Mouse (Mus musculus): ENCODE data around the gene Far1.

Far1 gene

DNA sequence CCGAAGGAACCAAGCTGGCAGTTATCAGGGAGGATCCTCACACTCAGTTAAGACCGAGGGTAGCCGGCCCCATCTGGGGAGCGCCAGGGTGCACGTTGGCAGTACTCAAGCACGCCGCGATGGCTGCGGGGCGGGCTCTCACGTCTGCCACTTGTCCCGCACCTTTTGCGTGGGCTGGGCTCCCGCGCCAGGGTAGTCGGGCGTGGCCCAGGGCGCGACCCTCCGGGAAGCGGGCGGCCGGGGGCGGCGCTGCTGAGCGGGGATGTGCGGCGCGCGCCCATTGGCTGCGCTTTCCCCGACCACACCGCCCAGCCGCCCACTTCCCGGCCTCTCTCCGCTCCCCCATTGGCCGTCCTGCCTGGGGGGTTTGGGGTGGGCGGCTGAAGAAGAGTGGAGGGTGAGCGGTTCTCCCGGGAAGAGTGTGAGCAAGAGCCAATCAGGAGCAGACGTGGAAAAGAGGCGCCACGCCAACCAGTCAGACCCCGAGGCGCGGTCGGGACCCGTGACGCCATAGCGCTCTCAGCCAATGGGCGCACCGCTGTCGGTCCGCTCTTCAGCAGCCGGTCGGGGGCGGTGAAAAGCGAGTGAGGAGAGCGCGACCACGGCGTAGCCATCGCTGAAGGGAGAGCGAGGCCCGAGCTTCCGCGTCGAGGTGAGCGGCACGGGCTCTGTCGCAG is at the start of gene Far1:
Gene Far1, plus strand, starts transcription at position 549 of the 677 bp plus-strand sequence.
- DNase-seq, result peak; percentile 96

DNA sequence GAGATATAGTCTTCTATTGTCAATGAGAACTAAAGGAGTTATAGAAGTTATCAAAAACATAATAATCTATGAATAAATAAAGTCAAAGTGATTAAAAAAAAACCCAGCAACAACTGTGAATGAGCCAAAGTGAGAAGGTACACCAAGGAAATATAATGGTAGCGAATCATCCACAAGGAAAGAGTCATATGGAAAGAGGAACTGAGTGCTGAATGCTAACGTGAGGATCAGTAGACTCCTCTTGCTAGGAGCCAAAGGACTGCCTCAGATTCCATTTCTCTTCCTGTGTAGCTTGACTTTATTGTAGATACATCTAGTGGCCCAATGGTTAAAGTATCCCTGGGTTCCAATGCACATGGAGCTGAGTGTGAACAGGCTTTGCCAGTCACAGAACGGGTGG is 45.3 kb upstream of the Far1 start:
- no peak for DNase-seq

DNA sequence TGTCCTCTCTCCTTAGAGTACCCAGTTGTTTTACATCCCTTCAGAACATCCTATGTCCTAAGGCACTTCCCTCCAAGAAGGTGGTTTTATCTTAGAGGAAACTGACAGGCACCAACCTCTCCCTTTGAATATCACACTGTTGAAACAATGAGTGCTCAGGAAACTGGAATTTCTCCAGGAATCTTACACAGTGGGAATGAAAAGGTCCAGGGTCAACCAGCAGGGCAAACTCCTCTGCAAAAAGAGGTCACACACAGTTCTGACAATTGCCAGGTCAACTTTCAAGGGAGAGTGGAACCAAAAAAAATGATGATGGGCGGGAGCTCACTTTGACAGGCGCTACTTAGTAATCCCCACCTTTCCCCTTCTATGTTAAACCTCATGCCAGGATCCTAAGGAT is 43.0 kb upstream of the Far1 start:
- no peak for DNase-seq

GRCm38 (mm10) chr7:113471653-113472052 is 42.0 kb upstream of the Far1 start:
- DNase-seq, result no peak

DNA sequence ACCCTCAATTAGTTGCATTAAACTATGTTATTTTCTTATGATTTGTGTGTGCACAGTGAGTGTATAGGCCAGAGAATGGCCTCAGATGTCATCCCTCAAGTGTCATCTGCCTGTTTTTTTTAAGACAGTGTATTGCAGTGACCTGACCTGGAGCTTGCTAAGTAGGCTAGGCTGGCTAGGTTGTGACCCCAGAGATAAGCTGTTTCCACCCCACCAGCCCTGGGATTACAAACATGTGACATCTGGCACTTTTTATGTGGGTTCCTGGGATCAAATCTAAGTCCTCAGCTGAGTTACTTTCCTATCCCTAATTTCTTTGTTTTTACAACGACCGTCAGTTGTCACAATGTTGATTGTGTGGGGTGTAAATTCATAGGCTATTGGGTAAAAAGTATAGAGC is 17.8 kb upstream of the Far1 start:
- DNase-seq, result no peak

DNA sequence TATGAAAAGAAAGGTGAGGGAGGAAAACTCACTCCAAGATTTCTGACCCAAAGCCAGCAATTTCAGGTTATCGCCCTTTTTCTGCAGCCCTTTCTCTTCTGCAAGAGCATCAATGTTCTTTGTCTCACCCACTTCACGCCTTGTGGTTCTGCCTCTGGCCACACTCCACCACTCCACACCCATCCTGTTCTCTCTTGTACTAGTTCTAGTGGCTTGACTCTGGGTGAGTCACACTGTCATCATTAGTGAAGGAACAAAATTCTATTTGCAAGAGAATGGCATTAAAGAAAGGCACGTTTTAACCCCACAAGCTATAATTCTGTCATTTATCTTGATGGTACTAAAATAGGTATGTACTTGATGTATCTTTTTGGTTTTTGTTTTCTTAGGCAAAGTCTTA is 15.2 kb upstream of the Far1 start:
- no peak for DNase-seq

- no peak for DNase-seq
These were observed 13.8 kb upstream of the Far1 start for GRCm38 (mm10) chr7:113499821-113500220.

DNA sequence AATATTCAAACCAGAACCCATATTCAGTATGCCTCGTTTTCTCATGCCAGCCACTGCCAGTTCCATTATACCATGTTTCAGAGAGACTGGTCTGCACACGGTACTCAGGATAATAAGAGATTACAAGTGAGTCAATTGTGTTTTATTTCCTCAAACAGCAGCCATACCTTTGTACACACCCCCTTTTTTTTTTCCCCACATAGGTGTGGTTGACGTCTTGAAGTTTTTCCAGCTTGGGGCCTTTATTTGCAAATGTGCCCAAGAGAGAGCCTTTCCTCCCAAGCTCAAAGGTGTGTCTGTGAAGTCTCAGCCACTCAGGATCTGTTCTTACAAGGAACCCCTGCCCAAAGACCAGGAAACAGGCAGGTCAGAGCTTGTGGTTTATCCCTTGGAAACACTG is 11.2 kb upstream of the Far1 start:
- no peak for DNase-seq

- no peak for DNase-seq
These were observed 8.6 kb upstream of the Far1 start for GRCm38 (mm10) chr7:113505047-113505446.

DNA sequence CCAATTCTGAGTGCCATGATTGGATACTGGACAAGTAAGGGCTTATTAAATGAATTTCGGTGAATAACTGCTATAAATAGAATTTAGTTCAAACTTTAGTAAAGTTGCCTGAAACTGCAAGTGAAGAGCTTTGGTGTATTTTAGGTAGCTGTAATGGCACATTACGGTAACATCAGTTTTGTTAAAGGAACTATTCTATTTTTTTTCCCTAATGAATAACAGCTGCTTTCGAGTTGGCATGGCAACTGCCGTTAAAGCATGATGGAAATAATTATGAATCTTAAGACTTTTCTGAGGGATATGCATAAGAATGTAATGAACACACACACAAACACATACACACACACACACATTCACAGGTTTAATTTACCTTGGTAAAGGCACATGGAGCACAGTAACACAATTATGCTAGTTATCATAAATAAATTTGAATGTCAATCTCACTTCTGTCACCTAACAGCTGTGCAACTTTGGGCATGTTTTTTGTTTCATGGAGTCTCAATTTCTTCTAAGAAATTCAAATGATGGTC is 8.1 kb upstream of the Far1 start:
- no peak for DNase-seq

GRCm38 (mm10) chr7:113507846-113508245 is 5.8 kb upstream of the Far1 start:
- DNase-seq, result no peak

GRCm38 (mm10) chr7:113511396-113511795 is 2.2 kb upstream of the Far1 start:
- DNase-seq, result no peak

DNA sequence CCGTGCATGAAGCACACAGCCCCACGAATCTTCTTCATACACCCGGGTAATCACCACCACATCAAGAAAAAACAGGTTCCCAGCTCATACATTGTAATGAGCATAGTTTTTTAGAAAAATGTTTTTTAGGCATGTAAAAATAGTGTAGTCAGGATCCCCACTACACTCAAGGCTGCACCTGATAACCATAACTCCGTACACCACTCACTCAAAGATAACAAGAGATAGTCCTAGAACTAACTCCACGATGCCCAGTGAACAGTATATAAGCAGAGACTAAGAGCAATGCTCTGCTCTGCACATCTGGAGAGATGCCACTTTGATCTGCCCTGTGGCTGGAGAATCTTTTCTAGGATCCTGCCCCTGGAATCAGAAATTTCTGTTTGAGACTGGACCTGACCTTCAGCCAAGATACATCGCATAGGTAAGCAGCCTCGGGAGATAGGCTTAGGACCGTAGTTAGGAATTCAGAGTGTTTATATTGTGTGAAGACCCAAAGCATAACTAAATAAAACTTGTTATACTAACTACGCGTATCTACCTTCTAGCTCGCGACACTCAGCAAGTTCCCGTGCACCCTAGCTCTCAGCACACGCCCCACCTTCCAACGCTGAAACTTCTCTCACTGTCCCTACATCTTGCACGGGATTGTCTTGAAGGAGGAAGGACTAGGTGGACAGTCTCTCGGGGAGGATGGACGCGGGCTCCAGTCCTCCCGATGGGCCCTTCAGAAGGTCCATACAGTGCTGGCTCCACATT is 928 bp upstream of the Far1 start:
- DNase-seq, result peak; percentile 8

- no peak for DNase-seq
These were observed 472 bp downstream of the Far1 start for GRCm38 (mm10) chr7:113513963-113514649.

DNA sequence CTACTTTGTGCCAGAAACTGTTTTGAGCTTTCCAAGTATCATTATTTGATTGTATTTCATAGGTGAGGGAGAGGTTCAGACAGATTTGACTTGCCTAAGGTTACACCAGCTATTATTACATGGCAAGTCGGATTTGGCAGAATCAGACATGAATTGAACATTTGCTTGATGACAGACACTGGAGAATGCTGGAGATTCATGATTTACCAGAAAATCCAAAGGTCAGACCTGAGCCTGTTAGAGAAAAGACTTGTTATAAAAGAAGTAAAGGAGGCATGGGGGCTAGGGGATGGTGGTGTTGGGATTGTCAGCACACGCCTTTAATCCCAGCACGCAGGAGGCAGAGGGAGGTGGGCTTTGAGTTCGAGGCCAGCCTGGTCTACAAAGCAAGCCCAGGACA is 2.2 kb downstream of the Far1 start:
- no peak for DNase-seq

GRCm38 (mm10) chr7:113518419-113518818 is 4.8 kb downstream of the Far1 start:
- no peak for DNase-seq

- DNase-seq, result no peak
These were observed 5.3 kb downstream of the Far1 start for GRCm38 (mm10) chr7:113518961-113519360.

GRCm38 (mm10) chr7:113543158-113543557 is 29.5 kb downstream of the Far1 start:
- no peak for DNase-seq

- DNase-seq, result no peak
These were observed 38.3 kb downstream of the Far1 start for GRCm38 (mm10) chr7:113551742-113552463.

- DNase-seq, result no peak
These were observed 38.9 kb downstream of the Far1 start for GRCm38 (mm10) chr7:113552508-113552907.

GRCm38 (mm10) chr7:113556138-113556537 is 42.5 kb downstream of the Far1 start:
- no peak for DNase-seq

GRCm38 (mm10) chr7:113566892-113567291 is 53.3 kb downstream of the Far1 start:
- DNase-seq, result no peak

- no peak for DNase-seq
These were observed 57.5 kb downstream of the Far1 start for GRCm38 (mm10) chr7:113571121-113571520.
